ENCODE assay signal across 8 mouse cellular contexts in genomic region chr17:24529007-24529451, GRCm38 (mm10). TPM values are rescaled to one million over a fixed set of nuclear protein-coding genes. Genes with fewer than 3 reads are reported as not detected.
DNase-seq lines count a peak whose midpoint lies in the region; ATAC-seq and TF ChIP-seq lines count a peak whose summit lies in the region.

No protein-coding gene starts in this region.

- no peak for ATAC-seq in forebrain, embryonic 12.5 days (ENCODE audit: low FRiP score)
- ATAC-seq in liver, embryonic 14.5 days (ENCODE audit: insufficient read depth) = no peak
- no peak for ATAC-seq in neural tube, embryonic 12.5 days (ENCODE audit: low FRiP score, low read depth)
- no peak for ATAC-seq in megakaryocyte progenitor cell, adult 5-6 weeks (replicated peaks; ENCODE audit: poor library complexity)

- H3K27ac ChIP-seq in brown adipose tissue, adult 24 weeks (replicated peaks; ENCODE audit: low read depth, low read length) = no peak overlapping the region
- H3K27ac ChIP-seq in forebrain, embryonic 12.5 days = peak overlapping the region; percentile 89
- H3K27ac ChIP-seq in liver, embryonic 14.5 days = peak overlapping the region; percentile 85
- no peak overlapping the region for H3K27ac ChIP-seq in neural tube, embryonic 12.5 days

- peak overlapping the region; percentile 88 for H3K4me2 ChIP-seq in forebrain, embryonic 12.5 days
- peak overlapping the region; percentile 94 for H3K4me2 ChIP-seq in liver, embryonic 14.5 days (ENCODE audit: low read depth)
- H3K4me2 ChIP-seq in neural tube, embryonic 12.5 days (replicated peaks) = peak overlapping the region; percentile 90

- DNase-seq in right cerebral cortex, postnatal 4 days = peak; percentile 68
- DNase-seq in right cerebral cortex, adult 18-20 months = no peak
- peak; percentile 84 for DNase-seq in induced T-regulatory cell, adult 2 months (ENCODE audit: low read depth)
- DNase-seq in liver, embryonic 14.5 days (ENCODE audit: low read depth in 3 of 3, low spot score in 3 of 3) = no peak

- H3K9me3 ChIP-seq in forebrain, embryonic 12.5 days = no peaks in the 10 kb centered on the region
- H3K9me3 ChIP-seq in liver, embryonic 14.5 days (ENCODE audit: control insufficient read depth, low read length) = no peaks in the 10 kb centered on the region
- no peaks in the 10 kb centered on the region for H3K9me3 ChIP-seq in neural tube, embryonic 12.5 days

- TF ChIP-seq EP300 in liver, embryonic 14.5 days (IDR thresholded peaks at IDR 0.05; ENCODE audit: low read depth) = no peak

- H3K36me3 ChIP-seq in forebrain, embryonic 12.5 days (replicated peaks) = peaks cover 20% of the 10 kb centered on the region
- no peaks in the 10 kb centered on the region; the same call in 1 of the 2 replicates for H3K36me3 ChIP-seq in liver, embryonic 14.5 days (replicated peaks; ENCODE audit: control insufficient read depth, insufficient read depth, low read depth)
- H3K36me3 ChIP-seq in neural tube, embryonic 12.5 days = peaks cover 7% of the 10 kb centered on the region; the same call in 1 of the 2 replicates

- H3K27me3 ChIP-seq in forebrain, embryonic 12.5 days = no peaks in the 10 kb centered on the region
- no peaks in the 10 kb centered on the region for H3K27me3 ChIP-seq in liver, embryonic 14.5 days (ENCODE audit: control insufficient read depth, insufficient read depth, low read length)
- no peaks in the 10 kb centered on the region for H3K27me3 ChIP-seq in neural tube, embryonic 12.5 days (replicated peaks)

- TF ChIP-seq CTCF in liver, embryonic 14.5 days (IDR thresholded peaks at IDR 0.05; ENCODE audit: low read depth) = peak; percentile 94

- peak overlapping the region; percentile 66 for H3K4me3 ChIP-seq in brown adipose tissue, adult 24 weeks (ENCODE audit: insufficient read depth, low read depth, low read length)
- H3K4me3 ChIP-seq in forebrain, embryonic 12.5 days (replicated peaks) = peak overlapping the region; percentile 63
- H3K4me3 ChIP-seq in liver, embryonic 14.5 days (ENCODE audit: insufficient read depth in 1 of 2, low read depth in 2 of 2, low read length in 2 of 2) = peak overlapping the region; percentile 84 to 93
- H3K4me3 ChIP-seq in neural tube, embryonic 12.5 days = peak overlapping the region; percentile 45

- 0% methylated on average over 4 of the region's 4 CpGs for WGBS in forebrain, embryonic 12.5 days
- WGBS in liver, embryonic 14.5 days (ENCODE audit: insufficient replicate concordance) = 2% methylated on average over 4 of the region's 4 CpGs
- WGBS in neural tube, embryonic 12.5 days = 1% methylated on average over 4 of the region's 4 CpGs

- peak overlapping the region; percentile 79 for H3K9ac ChIP-seq in forebrain, embryonic 12.5 days
- peak overlapping the region; percentile 86 for H3K9ac ChIP-seq in liver, embryonic 14.5 days (replicated peaks)
- H3K9ac ChIP-seq in neural tube, embryonic 12.5 days = peak overlapping the region; percentile 58

- peaks cover 15% of the 10 kb centered on the region; the same call in 1 of the 2 replicates for H3K4me1 ChIP-seq in brown adipose tissue, adult 24 weeks (ENCODE audit: control insufficient read depth, insufficient read depth, insufficient read length, low read length)
- peaks cover 61% of the 10 kb centered on the region for H3K4me1 ChIP-seq in forebrain, embryonic 12.5 days
- H3K4me1 ChIP-seq in liver, embryonic 14.5 days (replicated peaks; ENCODE audit: control insufficient read depth in 2 of 2, insufficient read depth in 2 of 2, low read length in 1 of 2) = peaks cover 18 to 35% of the 10 kb centered on the region in 2 experiments
- peaks cover 55% of the 10 kb centered on the region for H3K4me1 ChIP-seq in neural tube, embryonic 12.5 days

RNA-seq across cellular contexts. Expression of gene Traf7, which starts 1.3 kb away (rescaled TPM):
- 32.1 and 42.0 TPM in 2 replicates for polyA plus RNA-seq in brown adipose tissue, adult 24 weeks (2012; ENCODE audit: insufficient read depth, insufficient read length, missing spikeins)
- 100 and 103 TPM in 2 replicates for polyA plus RNA-seq in forebrain, embryonic 12.5 days (2016; fragmentation: Nextera tagmentation; extraction: Ambion mirVana)
- 55.4 and 64.2 TPM in 2 replicates for polyA plus RNA-seq in liver, embryonic 14.5 days (2012; rRNA removed)
- polyA plus RNA-seq in liver, embryonic 14.5 days (2014; fragmentation: Nextera tagmentation; extraction: Ambion mirVana) = 25.6 and 29.4 TPM in 2 replicates
- polyA plus RNA-seq in neural tube, embryonic 12.5 days (2016; fragmentation: Nextera tagmentation; extraction: Ambion mirVana) = 83.4 and 84.0 TPM in 2 replicates
- total RNA-seq in megakaryocyte progenitor cell, adult 5-6 weeks (2015) = 50.9 and 54.7 TPM in 2 replicates
- total RNA-seq in megakaryocyte progenitor cell, adult 5-6 weeks (2017) = 91.7 and 98.9 TPM in 2 replicates

RNA-seq across cellular contexts. Expression of gene Rab26, which starts 5.0 kb away (rescaled TPM):
- polyA plus RNA-seq in brown adipose tissue, adult 24 weeks (2012; ENCODE audit: insufficient read depth, insufficient read length, missing spikeins) = not detected in 2 replicates
- polyA plus RNA-seq in forebrain, embryonic 12.5 days (2016; fragmentation: Nextera tagmentation; extraction: Ambion mirVana) = 1.7 and 1.9 TPM in 2 replicates
- 0.21 and 0.28 TPM in 2 replicates for polyA plus RNA-seq in liver, embryonic 14.5 days (2012; rRNA removed)
- 0.95 and 1.0 TPM in 2 replicates for polyA plus RNA-seq in liver, embryonic 14.5 days (2014; fragmentation: Nextera tagmentation; extraction: Ambion mirVana)
- polyA plus RNA-seq in neural tube, embryonic 12.5 days (2016; fragmentation: Nextera tagmentation; extraction: Ambion mirVana) = 1.6 and 2.2 TPM in 2 replicates
- total RNA-seq in megakaryocyte progenitor cell, adult 5-6 weeks (2015) = 0.12 and 0.17 TPM in 2 replicates
- 0.14 and 0.71 TPM in 2 replicates for total RNA-seq in megakaryocyte progenitor cell, adult 5-6 weeks (2017)

RNA-seq across cellular contexts. Expression of gene Pkd1, which starts 20.6 kb away (rescaled TPM):
- polyA plus RNA-seq in brown adipose tissue, adult 24 weeks (2012; ENCODE audit: insufficient read depth, insufficient read length, missing spikeins) = 8.2 and 10.1 TPM in 2 replicates
- 15.5 and 17.9 TPM in 2 replicates for polyA plus RNA-seq in forebrain, embryonic 12.5 days (2016; fragmentation: Nextera tagmentation; extraction: Ambion mirVana)
- polyA plus RNA-seq in liver, embryonic 14.5 days (2012; rRNA removed) = 3.4 and 4.0 TPM in 2 replicates
- polyA plus RNA-seq in liver, embryonic 14.5 days (2014; fragmentation: Nextera tagmentation; extraction: Ambion mirVana) = 1.8 and 2.9 TPM in 2 replicates
- polyA plus RNA-seq in neural tube, embryonic 12.5 days (2016; fragmentation: Nextera tagmentation; extraction: Ambion mirVana) = 23.0 and 26.5 TPM in 2 replicates
- total RNA-seq in megakaryocyte progenitor cell, adult 5-6 weeks (2015) = 7.4 and 10.6 TPM in 2 replicates
- total RNA-seq in megakaryocyte progenitor cell, adult 5-6 weeks (2017) = 6.2 and 15.1 TPM in 2 replicates

RNA-seq across cellular contexts. Expression of gene Caskin1, which starts 40.6 kb away (rescaled TPM):
- polyA plus RNA-seq in brown adipose tissue, adult 24 weeks (2012; ENCODE audit: insufficient read depth, insufficient read length, missing spikeins) = not detected in 2 replicates
- polyA plus RNA-seq in forebrain, embryonic 12.5 days (2016; fragmentation: Nextera tagmentation; extraction: Ambion mirVana) = 14.8 and 16.6 TPM in 2 replicates
- 0.09 and 0.11 TPM in 2 replicates for polyA plus RNA-seq in liver, embryonic 14.5 days (2012; rRNA removed)
- 0.08 TPM in 2 replicates for polyA plus RNA-seq in liver, embryonic 14.5 days (2014; fragmentation: Nextera tagmentation; extraction: Ambion mirVana)
- polyA plus RNA-seq in neural tube, embryonic 12.5 days (2016; fragmentation: Nextera tagmentation; extraction: Ambion mirVana) = 23.2 and 25.4 TPM in 2 replicates
- not detected in 2 replicates for total RNA-seq in megakaryocyte progenitor cell, adult 5-6 weeks (2015)
- total RNA-seq in megakaryocyte progenitor cell, adult 5-6 weeks (2017) = not detected in 2 replicates

RNA-seq across cellular contexts. Expression of gene Mlst8, which starts 50.2 kb away (rescaled TPM):
- polyA plus RNA-seq in brown adipose tissue, adult 24 weeks (2012; ENCODE audit: insufficient read depth, insufficient read length, missing spikeins) = 6.6 and 9.8 TPM in 2 replicates
- polyA plus RNA-seq in forebrain, embryonic 12.5 days (2016; fragmentation: Nextera tagmentation; extraction: Ambion mirVana) = 34.4 and 37.9 TPM in 2 replicates
- 13.5 and 18.5 TPM in 2 replicates for polyA plus RNA-seq in liver, embryonic 14.5 days (2012; rRNA removed)
- polyA plus RNA-seq in liver, embryonic 14.5 days (2014; fragmentation: Nextera tagmentation; extraction: Ambion mirVana) = 9.6 and 11.2 TPM in 2 replicates
- polyA plus RNA-seq in neural tube, embryonic 12.5 days (2016; fragmentation: Nextera tagmentation; extraction: Ambion mirVana) = 33.8 and 34.9 TPM in 2 replicates
- total RNA-seq in megakaryocyte progenitor cell, adult 5-6 weeks (2015) = 9.2 TPM in 2 replicates
- total RNA-seq in megakaryocyte progenitor cell, adult 5-6 weeks (2017) = 14.9 and 28.9 TPM in 2 replicates

Comparison
In these comparisons a context has a peak if more than half of its experiments do, and no peak if none do; other contexts are left out.
1. DNase-seq: peak in right cerebral cortex, postnatal 4 days (single experiment) and induced T-regulatory cell, adult 2 months (single experiment); none in right cerebral cortex, adult 18-20 months (single experiment) and liver, embryonic 14.5 days (0 of 3).
2. H3K27ac ChIP-seq: peak in forebrain, embryonic 12.5 days (single experiment) and liver, embryonic 14.5 days (single experiment); none in brown adipose tissue, adult 24 weeks (single experiment) and neural tube, embryonic 12.5 days (single experiment).
3. Peak in every context shown above with its lines, with median percentiles within 50 percentile points of each other: H3K4me3 ChIP-seq, H3K4me2 ChIP-seq and H3K9ac ChIP-seq.